Mouse (Mus musculus): ENCODE measurements around the gene Tor1aip2. TPM values are rescaled to one million over a fixed set of nuclear protein-coding genes. Genes with fewer than 3 reads are reported as not detected.
A peak's percentile ranks its signal among the peaks of the same experiment; 100 is the strongest.

Tor1aip2 gene
- polyA plus RNA-seq, 2 experiments = 94.4 to 121 TPM

DNA sequence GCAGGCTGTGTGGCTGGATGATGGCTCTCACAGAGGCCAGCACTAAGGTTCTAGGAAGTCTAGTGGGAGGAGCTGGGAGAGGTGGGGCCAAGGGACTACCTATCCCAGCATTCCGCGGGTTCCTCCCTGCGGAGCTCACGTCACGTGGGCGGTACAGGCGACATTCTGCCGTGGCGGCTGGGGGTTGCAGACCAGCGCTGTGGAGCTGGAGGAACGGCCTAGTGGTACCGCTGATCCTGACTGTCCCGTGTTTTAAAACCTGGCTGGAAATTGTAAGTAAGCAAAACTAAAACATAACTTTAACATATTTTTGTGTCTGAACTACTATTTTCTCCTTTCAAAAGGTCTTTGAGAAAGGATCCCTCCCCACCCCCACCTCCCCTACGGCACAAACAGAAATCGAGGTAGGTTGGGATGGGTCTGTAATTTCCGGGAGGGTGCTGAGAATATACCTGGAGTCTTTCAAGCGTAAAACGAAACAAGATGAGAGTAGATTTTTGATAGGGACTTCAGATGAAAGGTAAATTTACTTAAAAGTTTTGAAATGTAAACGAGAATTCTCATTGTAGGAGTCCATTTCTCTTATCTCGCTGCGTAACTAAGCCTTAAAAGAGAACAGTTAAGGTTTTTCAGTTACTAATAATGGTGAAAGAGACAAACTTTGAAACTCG lies 5.7 kb downstream of the Tor1aip2 start:
- peak; percentile 99; the same call in 1 of the 2 replicates for TF ChIP-seq POLR2A (IDR thresholded peaks at IDR 0.05; ENCODE audit: borderline replicate concordance, extremely low read depth, insufficient read depth, insufficient read length)
- peak overlapping the region; percentile 68 for H3K9ac ChIP-seq (ENCODE audit: low read depth, low read length, severe bottlenecking)
- DNase-seq (ENCODE audit: low spot score) (peak; percentile 98), ATAC-seq (ENCODE audit: low FRiP score, low read depth) (peak; percentile 85)
- no peaks in the 10 kb centered on the region for H3K9me3 ChIP-seq (ENCODE audit: control insufficient read depth, low read length)
- 2% methylated on average over 22 of the region's 22 CpGs for WGBS
- H3K27ac ChIP-seq (replicated peaks; ENCODE audit: low read depth, low read length) = peak overlapping the region; percentile 58; the same call in 1 of the 2 replicates
- no peaks in the 10 kb centered on the region for H3K27me3 ChIP-seq (ENCODE audit: control insufficient read depth, insufficient read depth, low read length)
- peak overlapping the region; percentile 65 for H3K4me3 ChIP-seq (replicated peaks; ENCODE audit: low read length)
- H3K4me2 ChIP-seq (replicated peaks; ENCODE audit: low read depth, low read length, severe bottlenecking) = peak overlapping the region; percentile 91
- peaks cover 23% of the 10 kb centered on the region for H3K36me3 ChIP-seq (ENCODE audit: control insufficient read depth, insufficient read depth, low read length)
- H3K4me1 ChIP-seq (ENCODE audit: control insufficient read depth, insufficient read depth, low read length) = peaks cover 16% of the 10 kb centered on the region

DNA sequence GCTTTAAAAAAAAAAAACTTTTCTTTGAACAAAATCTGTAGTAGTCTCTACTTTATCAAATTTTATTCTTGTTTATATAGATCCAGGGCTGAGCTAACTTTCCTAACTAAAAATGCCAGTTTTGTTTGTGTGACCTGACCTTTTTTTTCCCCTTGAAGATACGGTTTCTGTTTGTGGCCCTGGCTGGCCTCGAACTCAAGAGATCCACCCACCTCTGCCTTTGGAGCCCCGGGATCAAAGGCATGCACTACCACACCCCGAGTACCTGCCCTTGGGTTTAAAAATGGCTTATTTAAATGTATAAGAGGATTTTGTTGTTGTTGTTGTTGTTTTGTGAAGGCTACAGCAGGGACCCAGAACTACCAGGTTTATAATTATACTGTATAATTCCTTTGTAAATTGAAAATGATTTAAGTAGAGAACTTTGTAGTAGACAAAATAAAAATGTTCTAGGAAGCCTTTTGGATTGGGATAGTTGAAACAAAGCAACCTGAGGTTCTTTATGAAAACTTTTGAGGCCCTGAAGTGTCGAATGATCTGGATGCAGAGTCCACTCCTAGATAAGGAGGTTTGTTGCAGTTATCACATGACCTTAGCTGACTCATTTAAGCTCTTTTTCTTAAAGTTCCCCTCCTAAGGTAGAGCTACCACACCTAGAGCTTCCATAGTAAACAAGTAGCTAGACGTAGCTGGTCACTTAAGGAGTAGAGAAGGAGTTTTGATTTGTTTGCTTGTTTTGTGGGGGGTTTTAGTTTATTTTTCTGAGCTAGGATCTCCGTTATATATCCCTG lies 6.4 kb downstream of the Tor1aip2 start:
- peak overlapping the region; percentile 65 for H3K4me3 ChIP-seq (replicated peaks; ENCODE audit: low read length)
- no peak for DNase-seq (ENCODE audit: low spot score)
- no peak overlapping the region for H3K27ac ChIP-seq (replicated peaks; ENCODE audit: low read depth, low read length)
- 40% methylated on average over 7 of the region's 7 CpGs for WGBS
- H3K9me3 ChIP-seq (ENCODE audit: control insufficient read depth, low read length) = no peaks in the 10 kb centered on the region
- ATAC-seq (ENCODE audit: low FRiP score, low read depth) = no peak
- H3K27me3 ChIP-seq (ENCODE audit: control insufficient read depth, insufficient read depth, low read length) = no peaks in the 10 kb centered on the region
- H3K4me1 ChIP-seq (ENCODE audit: control insufficient read depth, insufficient read depth, low read length) = peaks cover 16% of the 10 kb centered on the region
- no peak for TF ChIP-seq POLR2A (IDR thresholded peaks at IDR 0.05; ENCODE audit: borderline replicate concordance, extremely low read depth, insufficient read depth, insufficient read length)
- H3K36me3 ChIP-seq (ENCODE audit: control insufficient read depth, insufficient read depth, low read length) = peaks cover 27% of the 10 kb centered on the region
- peak overlapping the region; percentile 91 for H3K4me2 ChIP-seq (replicated peaks; ENCODE audit: low read depth, low read length, severe bottlenecking)
- peak overlapping the region; percentile 52 for H3K9ac ChIP-seq (ENCODE audit: low read depth, low read length, severe bottlenecking)

DNA sequence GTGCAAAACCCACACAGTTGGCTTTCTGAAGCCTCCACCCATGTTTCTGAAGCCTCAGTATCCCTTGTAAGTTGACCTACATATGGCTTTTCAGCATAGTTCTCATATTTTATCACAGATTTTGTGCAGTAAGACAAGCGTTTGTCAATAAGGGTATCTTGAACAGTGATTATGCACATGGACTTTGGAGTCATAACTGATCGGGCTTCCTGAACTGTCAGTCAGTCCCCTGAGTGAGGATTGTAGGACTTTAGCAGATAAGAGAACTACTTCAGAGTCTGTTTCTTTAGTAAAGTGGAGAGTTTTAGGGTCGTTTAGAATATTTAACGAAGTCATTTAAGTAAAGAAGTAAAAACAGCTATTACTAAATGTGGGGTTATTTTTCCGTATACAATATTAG lies 7.3 kb downstream of the Tor1aip2 start:
- peaks cover 12% of the 10 kb centered on the region for H3K4me1 ChIP-seq (ENCODE audit: control insufficient read depth, insufficient read depth, low read length)
- peak overlapping the region; percentile 91 for H3K4me2 ChIP-seq (replicated peaks; ENCODE audit: low read depth, low read length, severe bottlenecking)
- H3K4me3 ChIP-seq (replicated peaks; ENCODE audit: low read length) = peak overlapping the region; percentile 65
- no peak for DNase-seq (ENCODE audit: low spot score)
- 0 out of 2 replicates have a peak overlapping the region, but pooled peaks have one; percentile 33 for H3K27ac ChIP-seq (replicated peaks; ENCODE audit: low read depth, low read length)
- no peaks in the 10 kb centered on the region for H3K27me3 ChIP-seq (ENCODE audit: control insufficient read depth, insufficient read depth, low read length)
- no peak for TF ChIP-seq POLR2A (IDR thresholded peaks at IDR 0.05; ENCODE audit: borderline replicate concordance, extremely low read depth, insufficient read depth, insufficient read length)
- WGBS = 88% methylated on average over 5 of the region's 5 CpGs
- no peak for ATAC-seq (ENCODE audit: low FRiP score, low read depth)
- H3K9me3 ChIP-seq (ENCODE audit: control insufficient read depth, low read length) = no peaks in the 10 kb centered on the region
- peaks cover 32% of the 10 kb centered on the region for H3K36me3 ChIP-seq (ENCODE audit: control insufficient read depth, insufficient read depth, low read length)
- no peak overlapping the region for H3K9ac ChIP-seq (ENCODE audit: low read depth, low read length, severe bottlenecking)

DNA sequence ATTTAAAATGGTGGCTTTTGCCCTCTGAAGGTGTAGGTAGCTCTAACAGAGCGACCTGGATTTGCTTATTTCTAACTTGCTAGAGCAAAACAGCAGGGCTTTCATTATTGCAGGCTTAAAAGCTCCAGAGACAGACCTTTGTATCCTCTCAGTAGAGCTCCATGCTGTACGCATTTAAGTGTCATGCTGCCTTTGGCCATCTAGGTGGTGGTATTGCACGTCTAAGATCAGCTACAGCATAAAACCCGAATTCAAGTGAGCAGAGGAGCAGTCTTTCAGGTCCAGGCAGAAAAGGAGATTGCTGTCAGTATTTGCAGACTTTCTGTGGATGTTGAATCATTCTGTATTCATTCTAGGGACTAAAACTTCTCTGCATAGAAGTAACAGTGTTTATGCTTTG lies 7.8 kb downstream of the Tor1aip2 start:
- no peak overlapping the region for H3K4me3 ChIP-seq (replicated peaks; ENCODE audit: low read length)
- DNase-seq (ENCODE audit: low spot score) (peak; percentile 61), ATAC-seq (ENCODE audit: low FRiP score, low read depth) (no peak)
- no peaks in the 10 kb centered on the region for H3K9me3 ChIP-seq (ENCODE audit: control insufficient read depth, low read length)
- no peak overlapping the region for H3K27ac ChIP-seq (replicated peaks; ENCODE audit: low read depth, low read length)
- peaks cover 12% of the 10 kb centered on the region for H3K4me1 ChIP-seq (ENCODE audit: control insufficient read depth, insufficient read depth, low read length)
- 21% methylated on average over 4 of the region's 4 CpGs for WGBS
- no peak overlapping the region for H3K9ac ChIP-seq (ENCODE audit: low read depth, low read length, severe bottlenecking)
- no peak for TF ChIP-seq POLR2A (IDR thresholded peaks at IDR 0.05; ENCODE audit: borderline replicate concordance, extremely low read depth, insufficient read depth, insufficient read length)
- no peaks in the 10 kb centered on the region for H3K27me3 ChIP-seq (ENCODE audit: control insufficient read depth, insufficient read depth, low read length)
- peaks cover 37% of the 10 kb centered on the region for H3K36me3 ChIP-seq (ENCODE audit: control insufficient read depth, insufficient read depth, low read length)
- H3K4me2 ChIP-seq (replicated peaks; ENCODE audit: low read depth, low read length, severe bottlenecking) = peak overlapping the region; percentile 21; the same call in 1 of the 2 replicates

DNA sequence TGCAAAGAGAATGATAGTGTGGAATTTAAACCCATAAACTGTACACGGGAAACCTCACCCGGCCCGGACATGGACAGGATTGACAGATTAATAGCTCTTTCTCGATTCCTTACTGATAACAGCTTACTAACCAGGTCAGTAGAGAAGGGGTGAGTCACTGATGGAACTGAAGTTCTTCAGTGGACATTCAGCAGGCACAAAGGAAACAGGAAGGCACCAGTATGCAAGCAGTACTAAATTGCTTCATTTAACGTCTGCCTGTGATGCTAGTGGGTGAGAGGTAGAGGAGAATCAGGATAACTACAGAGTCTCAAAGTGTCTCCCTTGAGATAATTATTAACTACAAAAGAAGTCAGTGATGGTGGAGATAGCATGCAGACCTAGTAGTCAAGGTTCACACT lies 9.0 kb downstream of the Tor1aip2 start:
- Histone ChIP-seq H3K36me3 (ENCODE audit: control insufficient read depth, insufficient read depth, low read length) (peaks cover 45% of the 10 kb centered on the region), H3K4me1 (ENCODE audit: control insufficient read depth, insufficient read depth, low read length) (peaks cover 12% of the 10 kb centered on the region), H3K9me3 (ENCODE audit: control insufficient read depth, low read length) (no peaks in the 10 kb centered on the region), H3K4me2 (replicated peaks; ENCODE audit: low read depth, low read length, severe bottlenecking) (no peak overlapping the region), H3K27ac (replicated peaks; ENCODE audit: low read depth, low read length) (no peak overlapping the region), H3K4me3 (replicated peaks; ENCODE audit: low read length) (no peak overlapping the region), H3K27me3 (ENCODE audit: control insufficient read depth, insufficient read depth, low read length) (no peaks in the 10 kb centered on the region), H3K9ac (ENCODE audit: low read depth, low read length, severe bottlenecking) (no peak overlapping the region)
- no peak for TF ChIP-seq POLR2A (IDR thresholded peaks at IDR 0.05; ENCODE audit: borderline replicate concordance, extremely low read depth, insufficient read depth, insufficient read length)
- no peak for ATAC-seq (ENCODE audit: low FRiP score, low read depth)
- 73% methylated on average over 5 of the region's 5 CpGs for WGBS
- DNase-seq (ENCODE audit: low spot score) = no peak

All from limb, embryonic 14.5 days (tissue).